Mouse (Mus musculus): ENCODE data around the gene Cnnm4.
A peak's percentile ranks its signal among the peaks of the same experiment; 100 is the strongest.

The Cnnm4 gene

GRCm38 (mm10) chr1:36541844-36542243 is 70.4 kb downstream of the Cnnm4 start:
- no peak for DNase-seq (ENCODE audit: low read depth)

- DNase-seq (ENCODE audit: low read depth), result no peak
Observed at GRCm38 (mm10) chr1:36542925-36543324, 71.5 kb downstream of the Cnnm4 start.

- no peak for DNase-seq (ENCODE audit: low read depth)
Observed at GRCm38 (mm10) chr1:36545382-36545781, 74.0 kb downstream of the Cnnm4 start.

GRCm38 (mm10) chr1:36545845-36546600 is 74.6 kb downstream of the Cnnm4 start:
- no peak for DNase-seq (ENCODE audit: low read depth)

- peak; percentile 98 for DNase-seq (ENCODE audit: low read depth)
Observed at GRCm38 (mm10) chr1:36546888-36547471, 75.6 kb downstream of the Cnnm4 start, which contains the start of gene Ankrd39. Ankrd39 (minus strand) TSS chr1:36547445.

- no peak for DNase-seq (ENCODE audit: low read depth)
Observed at GRCm38 (mm10) chr1:36547981-36548598, 76.7 kb downstream of the Cnnm4 start.

- no peak for DNase-seq (ENCODE audit: low read depth)
Observed at GRCm38 (mm10) chr1:36548771-36549170, 77.4 kb downstream of the Cnnm4 start.

GRCm38 (mm10) chr1:36549491-36549890 is 78.1 kb downstream of the Cnnm4 start:
- DNase-seq (ENCODE audit: low read depth), result no peak

GRCm38 (mm10) chr1:36550075-36550863 is 78.8 kb downstream of the Cnnm4 start:
- DNase-seq (ENCODE audit: low read depth), result no peak

- no peak for DNase-seq (ENCODE audit: low read depth)
Observed at GRCm38 (mm10) chr1:36551904-36552303, 80.5 kb downstream of the Cnnm4 start.

GRCm38 (mm10) chr1:36552506-36552905 is 81.1 kb downstream of the Cnnm4 start:
- no peak for DNase-seq (ENCODE audit: low read depth)

- DNase-seq (ENCODE audit: low read depth), result no peak
Observed at GRCm38 (mm10) chr1:36554633-36555399, 83.4 kb downstream of the Cnnm4 start.

- no peak for DNase-seq (ENCODE audit: low read depth)
Observed at GRCm38 (mm10) chr1:36555798-36556395, 84.5 kb downstream of the Cnnm4 start.

- peak; percentile 81 for DNase-seq (ENCODE audit: low read depth)
Observed at GRCm38 (mm10) chr1:36556553-36557456, 85.4 kb downstream of the Cnnm4 start.

GRCm38 (mm10) chr1:36557457-36558011 is 86.1 kb downstream of the Cnnm4 start:
- no peak for DNase-seq (ENCODE audit: low read depth)

All from fibroblast of lung, adult 2 months (primary cell).